Mouse (Mus musculus) CH12.LX (cell line): ENCODE data around the gene Tmem186. TPM values are rescaled to one million over a fixed set of nuclear protein-coding genes. Genes with fewer than 3 reads are reported as not detected.

Experiments used
- DNase-seq: peaks from one replicate; pipeline ENCODE4 v3.0.0-alpha.2; 2013; ENCODE audit errors: extremely low read depth
- H3K27ac ChIP-seq: 2 replicates; pipeline ENCODE4 v1.5.1; 2012; ENCODE audit warnings: low read depth, mild to moderate bottlenecking, control low read depth, moderate library complexity; ENCODE audit not compliant: insufficient read depth
- H3K27me3 ChIP-seq: replicated peaks from 2 replicates; pipeline ENCODE3; 2012; ENCODE audit warnings: inconsistent platforms
- H3K36me3 ChIP-seq, 2 experiments: replicated peaks in 1 of 2; 2 replicates each; pipeline versions ENCODE3 to v1.6.1; 2012; ENCODE audit warnings: inconsistent platforms in 1 of 2, low read length in 1 of 2, mild to moderate bottlenecking in 1 of 2, mixed read lengths in 1 of 2, moderate library complexity in 1 of 2; ENCODE audit not compliant: control insufficient read depth in 1 of 2, insufficient read depth in 1 of 2
- H3K4me1 ChIP-seq, 2 experiments: 2 replicates each; pipeline ENCODE4 v1.6.1; 2012; ENCODE audit warnings: inconsistent platforms in 1 of 2, moderate library complexity in 1 of 2; ENCODE audit not compliant: insufficient read depth in 2 of 2, control insufficient read depth in 1 of 2
- H3K4me2 ChIP-seq: 2 replicates; pipeline ENCODE4 v1.6.1; 2012; ENCODE audit warnings: low read depth, mild to moderate bottlenecking, control low read depth; ENCODE audit not compliant: poor library complexity, insufficient read depth, severe bottlenecking
- H3K4me3 ChIP-seq, 3 experiments: fragments of 150-350 bp in 1 of 3; sonication (generic) in 1 of 3; replicated peaks in 1 of 3; 2 replicates each; pipeline versions ENCODE3 to v1.5.1; 2011 to 2012; ENCODE audit warnings: low read depth in 2 of 3, low read length in 2 of 3, mild to moderate bottlenecking in 2 of 3, moderate library complexity in 2 of 3, control low read depth in 1 of 3, improper control_type of control experiment in 1 of 3, inconsistent platforms in 1 of 3, mixed read lengths in 1 of 3; ENCODE audit not compliant: poor library complexity in 1 of 3
- H3K79me2 ChIP-seq: replicated peaks from 2 replicates; pipeline ENCODE4 v1.6.1; 2012; ENCODE audit warnings: mild to moderate bottlenecking, moderate library complexity; ENCODE audit not compliant: control insufficient read depth, poor library complexity, insufficient read depth, severe bottlenecking; ENCODE audit errors: extremely low read depth
- H3K9ac ChIP-seq: 2 replicates; pipeline ENCODE4 v1.6.1; 2012; ENCODE audit warnings: low read depth, mild to moderate bottlenecking, control low read depth, moderate library complexity; ENCODE audit not compliant: insufficient read depth
- H3K9me3 ChIP-seq: replicated peaks from 2 replicates; pipeline ENCODE3; 2012; ENCODE audit warnings: low read length, inconsistent platforms, mixed read lengths
- E2F4 ChIP-seq: IDR thresholded peaks from 2 replicates; pipeline ENCODE4 v1.6.1; 2011; ENCODE audit warnings: low read depth, low read length, improper control_type of control experiment; ENCODE audit not compliant: insufficient replicate concordance
- ETS1 ChIP-seq: conservative IDR thresholded peaks from 2 replicates; pipeline ENCODE4 v1.6.1; 2012; ENCODE audit warnings: low read depth, mild to moderate bottlenecking, inconsistent platforms, low read length, improper control_type of control experiment, moderate library complexity
- HCFC1 ChIP-seq: IDR thresholded peaks from 2 replicates; pipeline ENCODE4 v1.6.1; 2012; ENCODE audit warnings: low read depth, mild to moderate bottlenecking, inconsistent platforms, low read length, improper control_type of control experiment
- JUN ChIP-seq: IDR thresholded peaks from 2 replicates; pipeline ENCODE4 v1.6.1; 2011; ENCODE audit warnings: low read depth, mild to moderate bottlenecking, low read length, improper control_type of control experiment, moderate library complexity; ENCODE audit not compliant: insufficient read depth
- JUND ChIP-seq: conservative IDR thresholded peaks from 2 replicates; pipeline ENCODE4 v1.6.1; 2011; ENCODE audit warnings: low read depth, low read length, improper control_type of control experiment
- KAT2A ChIP-seq: IDR thresholded peaks from 2 replicates; pipeline ENCODE4 v1.6.1; 2012; ENCODE audit warnings: low read length, improper control_type of control experiment, inconsistent platforms; ENCODE audit not compliant: insufficient replicate concordance
- NELFE ChIP-seq: IDR thresholded peaks from 2 replicates; pipeline ENCODE4 v1.6.1; 2011; ENCODE audit warnings: low read depth, low read length, improper control_type of control experiment
- NRF1 ChIP-seq: IDR thresholded peaks from 2 replicates; pipeline ENCODE4 v1.6.1; 2014; ENCODE audit warnings: low read depth, mild to moderate bottlenecking, inconsistent platforms, low read length, improper control_type of control experiment, moderate library complexity
- PAX5 ChIP-seq: IDR thresholded peaks from 2 replicates; pipeline ENCODE4 v1.6.1; 2012; ENCODE audit warnings: low read length, inconsistent platforms, mixed read lengths
- POLR2A ChIP-seq: IDR thresholded peaks from 2 replicates; pipeline ENCODE4 v1.6.1; 2011; ENCODE audit warnings: low read depth, mild to moderate bottlenecking, improper control_type of control experiment, low read length
- POLR2AphosphoS2 ChIP-seq: IDR thresholded peaks from 2 replicates; pipeline ENCODE4 v1.6.1; 2011; ENCODE audit warnings: low read depth, low read length, improper control_type of control experiment
- RAD21 ChIP-seq: IDR thresholded peaks from 2 replicates; pipeline ENCODE4 v1.6.1; 2011; ENCODE audit warnings: low read depth, mild to moderate bottlenecking, low read length, improper control_type of control experiment, moderate library complexity
- SMC3 ChIP-seq: IDR thresholded peaks from 2 replicates; pipeline ENCODE4 v1.6.1; 2011; ENCODE audit warnings: low read depth, low read length, improper control_type of control experiment
- TCF12 ChIP-seq: IDR thresholded peaks from 2 replicates; pipeline ENCODE4 v1.6.1; 2014; ENCODE audit warnings: low read depth, mild to moderate bottlenecking, inconsistent platforms, low read length, improper control_type of control experiment
- UBTF ChIP-seq: IDR thresholded peaks from 2 replicates; pipeline ENCODE4 v1.6.1; 2012; ENCODE audit warnings: low read depth, mild to moderate bottlenecking, inconsistent platforms, low read length, improper control_type of control experiment, moderate library complexity
- ZC3H11A ChIP-seq: IDR thresholded peaks from 2 replicates; pipeline ENCODE4 v1.6.1; 2012; ENCODE audit warnings: low read depth, mild to moderate bottlenecking, inconsistent platforms, low read length, improper control_type of control experiment
- ZMIZ1 ChIP-seq: IDR thresholded peaks from 2 replicates; pipeline ENCODE4 v1.6.1; 2012; ENCODE audit warnings: low read depth, mild to moderate bottlenecking, inconsistent platforms, low read length, improper control_type of control experiment
- ZNF384 ChIP-seq: IDR thresholded peaks from 2 replicates; pipeline ENCODE4 v1.6.1; 2012; ENCODE audit warnings: low read depth, low read length, improper control_type of control experiment, inconsistent platforms
- dilution Hi-C: fragments of 300-500 bp; cut with MboI; formaldehyde crosslinking; loops from 2 replicates; pipeline ENCODE4 v1.14.3; 2020; ENCODE audit warnings: low sequenced_read_pairs; ENCODE audit not compliant: extremely low pct_unique_long_range_greater_than_20kb, extremely low pct_ligation_motif_present
- in situ Hi-C: fragments of 300-500 bp; cut with MboI; formaldehyde crosslinking; loops from 3 replicates; pipeline ENCODE4 v1.14.3; 2019; ENCODE audit warnings: low sequenced_read_pairs, low pct_ligation_motif_present, low pct_unique_long_range_greater_than_20kb, mixed read lengths
- polyA plus RNA-seq: library from polyadenylated mRNA; unstranded; fragments of >175 nt; gene quantifications from 2 replicates; pipeline ENCODE4 v1.2.1, GENCODE M21; 2012; ENCODE audit warnings: low read depth; ENCODE audit not compliant: insufficient read length
- total RNA-seq, 2 experiments: library from RNA; depleted of rRNA; stranded (reverse); fragments of 300-350 nt in 1 of 2; fragments of >200 nt in 1 of 2; gene quantifications; 2 replicates each; pipeline ENCODE4 v1.2.3; 2012 to 2014

The Tmem186 gene
- total and polyA plus RNA-seq, 3 experiments, result 19.7 to 22.2 (median 21.9) TPM

- dilution Hi-C loops (no loop called here), in situ Hi-C loops (no loop called here)
- DNase-seq, result no peak
Observed at GRCm38 (mm10) chr16:8595411-8595810, 42.1 kb downstream of the Tmem186 start.

DNA sequence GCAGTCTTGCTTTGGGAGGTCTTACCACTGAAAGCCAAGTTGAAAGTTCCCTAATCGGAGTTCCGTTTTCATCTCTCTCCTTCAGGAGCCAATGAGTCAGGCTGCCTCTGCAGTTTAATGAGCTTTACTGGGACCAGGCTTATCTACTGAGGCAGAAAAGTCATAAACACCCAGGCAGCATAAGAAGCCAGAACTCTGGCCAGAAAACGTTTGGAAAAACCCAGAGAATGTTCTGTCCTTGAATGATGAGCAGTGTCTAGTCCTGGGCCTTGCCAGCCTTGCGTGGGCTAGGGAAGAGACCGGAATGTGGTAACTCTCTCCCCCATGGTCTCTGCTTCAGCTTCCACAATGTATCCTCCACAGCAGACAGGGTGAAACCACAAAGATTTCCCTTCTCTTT, 52.5 kb downstream of the Tmem186 start:
- DNase-seq, result no peak
- Histone ChIP-seq H3K4me2 (no peak overlapping the region), H3K9me3 (peaks cover 12% of the 10 kb centered on the region), H3K79me2 (no peaks in the 10 kb centered on the region), H3K9ac (no peak overlapping the region), H3K27me3 (peaks cover 78% of the 10 kb centered on the region), H3K4me1 (no peaks in the 10 kb centered on the region), H3K4me3 (no peak overlapping the region), H3K36me3 (no peaks in the 10 kb centered on the region)
- in situ Hi-C loops (no loop called here), dilution Hi-C loops (no loop called here)
- TF ChIP-seq UBTF, result no peak
- TF ChIP-seq ZNF384, result no peak
- TF ChIP-seq NELFE, result no peak
- no peak for TF ChIP-seq HCFC1
- no peak for TF ChIP-seq RAD21
- no peak for TF ChIP-seq NRF1
- TF ChIP-seq ZMIZ1, result no peak
- TF ChIP-seq JUN, result no peak
- TF ChIP-seq TCF12, result no peak
- TF ChIP-seq E2F4, result no peak
- TF ChIP-seq PAX5, result no peak
- no peak for TF ChIP-seq POLR2A
- no peak for TF ChIP-seq ETS1
- no peak for TF ChIP-seq POLR2AphosphoS2
- no peak for TF ChIP-seq SMC3
- TF ChIP-seq, all 38 proteins: peak for 0
- no peak overlapping the region for H3K27ac ChIP-seq

More at GRCm38 (mm10) chr16:8595411-8595810, 42.1 kb downstream of the Tmem186 start:
- no peaks in the 10 kb centered on the region for H3K4me1 ChIP-seq
- peaks cover 68% of the 10 kb centered on the region for H3K27me3 ChIP-seq
- no peaks in the 10 kb centered on the region for H3K36me3 ChIP-seq
- H3K27ac ChIP-seq, result no peak overlapping the region
- H3K9me3 ChIP-seq, result no peaks in the 10 kb centered on the region
- H3K79me2 ChIP-seq, result no peaks in the 10 kb centered on the region
- H3K4me2 ChIP-seq, result no peak overlapping the region
- TF ChIP-seq JUND (no peak), ZC3H11A (no peak), KAT2A (no peak)
- H3K4me3 ChIP-seq, result no peak overlapping the region
- H3K9ac ChIP-seq, result no peak overlapping the region
